Mouse (Mus musculus) brain, embryonic 18.5 days (tissue): ENCODE data around the gene Dync1h1.
"Not testable (repeated sequence)": the region's sequence is repeated elsewhere in the genome, so short reads cannot be mapped to it uniquely, and the experiment has no call there.

Experiments
- DNase-seq: peaks from one replicate; pipeline ENCODE4 v3.0.0-alpha.2; 2012; ENCODE audit warnings: low read depth, low spot score

The Dync1h1 gene

DNA sequence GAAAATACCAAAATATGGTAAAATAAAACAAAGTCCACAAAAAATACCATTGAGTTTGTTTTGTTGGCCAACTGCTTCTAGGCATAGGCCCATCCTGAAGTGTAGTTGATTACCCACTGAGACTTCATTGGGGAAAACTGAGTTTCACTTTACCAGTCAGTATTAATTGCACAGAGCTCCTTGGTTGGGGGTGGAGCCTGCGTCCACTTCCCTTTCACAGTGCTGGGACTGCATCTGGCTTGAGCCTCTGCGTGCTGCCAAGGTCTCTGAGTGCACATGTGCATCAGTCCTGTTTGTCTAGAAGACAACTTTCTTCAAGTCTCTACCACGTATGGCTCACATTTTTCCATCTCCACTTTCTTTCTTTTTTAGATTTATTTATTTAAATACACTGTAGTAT lies 4.9 kb downstream of the Dync1h1 start:
- no peak for DNase-seq

DNA sequence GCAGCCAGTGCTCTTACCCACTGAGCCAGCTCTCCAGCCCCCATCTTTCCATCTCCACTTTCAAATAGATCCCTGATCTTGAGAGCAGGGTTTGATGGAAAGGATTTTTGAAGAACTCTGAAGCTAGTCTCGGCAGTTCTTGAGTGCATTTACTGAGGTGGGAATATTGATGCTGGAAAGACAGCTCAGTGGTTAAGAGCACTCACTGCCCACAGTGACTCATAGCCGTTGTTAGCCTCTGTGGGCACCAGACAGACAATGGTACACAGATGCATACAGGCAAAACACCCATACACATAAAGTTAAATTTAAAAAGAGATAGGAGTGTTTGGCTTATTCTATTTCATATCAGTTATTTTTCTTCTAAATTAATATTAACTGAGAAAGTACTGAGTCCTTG lies 5.4 kb downstream of the Dync1h1 start:
- no peak for DNase-seq

DNA sequence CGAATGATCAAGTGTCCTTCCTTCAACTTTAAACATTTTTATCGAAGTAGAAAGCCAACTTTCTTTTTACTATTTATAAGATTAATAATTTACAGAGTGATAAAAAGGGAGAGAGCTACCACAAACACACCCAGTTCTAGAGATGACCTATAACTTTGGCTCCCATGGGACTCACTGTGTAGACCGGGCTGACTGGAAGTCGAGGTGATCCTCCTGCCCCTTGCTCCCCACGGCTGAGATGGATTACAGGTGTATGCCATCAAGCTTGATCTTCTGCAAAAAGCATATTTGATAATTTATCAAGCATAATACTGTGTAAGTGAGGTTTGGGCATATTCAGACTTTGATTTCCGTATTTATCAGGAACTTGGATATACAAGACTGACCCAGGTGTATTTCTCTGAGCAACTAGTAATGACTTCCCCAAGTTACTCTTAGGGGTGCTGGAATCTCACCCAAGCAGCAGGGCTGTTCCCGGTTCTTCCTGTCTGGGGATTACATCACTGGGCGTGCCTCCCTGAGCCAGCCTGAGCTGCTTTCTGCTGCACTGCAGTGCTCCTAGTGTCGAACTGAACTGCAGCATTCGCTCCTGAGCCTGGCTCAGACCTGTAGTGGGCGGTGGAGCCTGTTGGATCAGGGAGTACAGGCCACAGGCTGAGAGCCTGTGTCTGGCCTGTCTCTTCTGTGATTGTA lies 7.4 kb downstream of the Dync1h1 start:
- no peak for DNase-seq

DNA sequence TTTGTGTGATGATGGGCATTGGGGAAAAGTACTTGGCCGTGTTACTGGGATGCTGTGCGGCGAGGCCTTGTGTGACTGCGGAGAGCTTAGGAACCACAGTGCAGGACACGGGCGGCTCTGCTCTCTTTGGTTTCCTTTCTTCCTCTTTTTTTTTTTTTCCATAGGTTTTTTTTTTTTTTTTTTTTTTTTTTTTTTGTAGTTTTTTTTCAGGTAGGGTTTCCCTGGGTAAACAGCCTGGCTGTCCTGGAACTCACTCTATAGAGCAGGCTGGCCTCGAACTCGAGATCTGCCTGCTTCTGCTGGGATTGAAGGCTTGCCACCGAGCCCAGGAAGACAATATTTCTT lies 7.9 kb downstream of the Dync1h1 start:
- DNase-seq = no peak

DNA sequence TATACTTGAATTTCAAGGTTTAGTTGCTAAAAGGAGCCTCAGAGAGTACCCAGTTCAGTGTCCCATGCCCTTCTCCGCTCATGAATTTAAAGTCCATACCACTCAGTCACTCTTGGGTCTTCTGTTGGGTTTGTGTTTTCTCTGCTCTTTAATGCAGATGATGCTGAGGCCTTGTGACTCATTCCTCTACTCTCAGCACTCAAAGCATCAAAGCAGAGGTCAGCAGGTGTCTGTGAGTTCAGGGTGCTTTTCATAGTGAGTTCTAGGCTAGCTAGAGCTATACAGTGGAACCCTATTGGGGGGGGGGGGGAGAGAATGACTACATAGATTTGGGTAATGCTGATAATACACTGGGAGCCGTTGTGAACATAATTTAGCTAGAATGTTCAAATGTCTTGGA lies 9.5 kb downstream of the Dync1h1 start:
- no peak for DNase-seq

DNA sequence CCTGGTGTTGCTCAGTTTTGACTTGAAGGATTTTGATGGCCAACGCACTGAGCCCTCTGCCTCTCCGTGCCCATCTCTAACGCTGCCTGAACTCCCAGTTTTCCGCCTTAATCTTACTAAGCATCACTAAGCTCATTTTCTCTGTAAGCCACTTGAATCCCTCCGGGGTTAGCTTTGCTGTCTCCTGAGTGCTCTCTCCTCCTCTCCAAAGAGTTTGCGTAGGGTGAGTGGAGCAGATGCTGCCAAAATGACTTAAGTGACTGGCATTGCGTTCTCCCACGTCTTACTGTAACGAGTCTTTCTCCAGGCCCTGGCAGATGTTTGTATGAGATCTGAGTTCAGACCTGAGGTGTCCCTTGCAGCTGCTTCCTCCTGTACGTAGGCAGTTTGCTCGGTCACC lies 28.8 kb downstream of the Dync1h1 start:
- no peak for DNase-seq

DNA sequence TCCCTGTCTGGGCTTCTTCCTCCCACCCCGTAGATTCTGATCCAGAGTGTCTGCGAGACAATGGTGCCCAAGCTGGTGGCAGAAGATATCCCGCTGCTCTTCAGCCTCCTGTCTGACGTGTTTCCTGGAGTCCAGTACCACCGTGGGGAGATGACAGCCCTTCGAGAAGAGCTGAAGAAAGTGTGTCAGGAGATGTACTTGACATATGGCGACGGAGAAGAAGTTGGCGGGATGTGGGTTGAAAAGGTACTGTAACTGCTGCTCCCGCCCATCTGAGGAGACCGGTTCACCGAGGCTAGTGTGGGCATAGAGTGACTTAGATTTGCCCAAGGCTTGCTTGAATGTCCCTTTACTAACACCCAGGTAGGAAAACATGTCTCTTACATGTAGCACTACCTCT lies 35.0 kb downstream of the Dync1h1 start:
- DNase-seq = no peak

DNA sequence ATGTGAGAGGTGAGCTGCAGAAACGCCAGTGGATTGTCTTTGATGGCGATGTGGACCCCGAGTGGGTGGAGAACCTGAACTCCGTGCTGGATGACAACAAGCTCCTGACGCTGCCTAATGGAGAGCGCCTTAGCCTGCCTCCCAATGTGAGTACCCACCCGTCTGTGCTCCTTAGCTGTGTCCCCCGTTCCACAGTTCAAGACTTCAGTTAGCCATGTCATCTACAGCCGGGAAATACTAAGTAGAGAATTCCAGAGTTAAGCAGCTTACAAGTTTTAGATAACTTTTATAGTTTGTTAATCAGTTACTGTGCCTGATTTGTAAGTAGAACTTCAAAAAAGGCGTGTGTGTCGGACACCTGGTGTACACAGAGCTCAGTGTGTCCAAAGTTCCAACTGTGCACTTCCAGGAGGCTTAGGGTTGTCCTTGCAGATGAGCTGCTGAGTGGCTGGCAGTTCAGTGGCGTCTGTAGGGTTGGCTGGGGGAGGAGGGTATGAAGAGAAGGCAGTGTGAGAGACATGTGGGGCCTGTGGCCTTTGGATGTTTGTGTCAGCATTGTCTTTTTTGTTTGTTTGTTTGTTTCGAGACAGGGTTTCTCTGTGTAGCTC lies 36.4 kb downstream of the Dync1h1 start:
- no peak for DNase-seq

DNA sequence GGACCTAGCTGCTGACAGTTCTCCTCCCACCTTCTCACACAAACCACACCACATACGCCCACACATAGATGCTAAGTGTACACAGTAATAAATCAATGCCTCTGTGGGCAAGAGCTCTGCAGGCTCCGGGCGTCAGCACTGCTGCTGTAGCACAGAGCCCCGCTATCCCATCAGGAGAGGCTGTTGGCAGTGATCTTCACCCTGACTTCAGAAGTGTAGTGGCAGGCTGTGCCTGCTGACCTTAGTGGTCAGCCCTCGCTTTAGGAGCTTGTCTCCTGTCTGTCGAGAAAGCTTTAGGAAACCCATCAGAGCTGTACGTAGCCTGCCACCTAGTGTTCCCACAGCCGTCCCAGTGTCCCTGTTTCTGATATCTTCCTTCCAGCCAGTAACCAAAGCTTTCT lies 49.0 kb downstream of the Dync1h1 start:
- no peak for DNase-seq

DNA sequence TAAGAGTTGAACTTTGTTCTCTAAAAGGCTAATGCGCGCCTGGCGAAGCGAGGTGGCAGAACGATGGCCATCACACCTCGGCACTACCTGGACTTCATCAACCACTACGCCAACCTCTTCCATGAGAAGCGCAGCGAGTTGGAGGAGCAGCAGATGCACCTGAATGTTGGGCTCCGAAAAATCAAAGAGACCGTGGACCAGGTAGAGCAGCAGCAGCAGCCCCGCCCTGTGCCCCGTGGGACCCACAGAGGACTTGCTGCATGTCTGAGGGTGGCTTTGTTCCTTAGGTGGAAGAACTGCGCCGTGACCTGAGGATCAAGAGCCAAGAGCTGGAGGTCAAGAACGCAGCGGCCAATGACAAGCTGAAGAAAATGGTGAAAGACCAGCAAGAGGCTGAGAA lies 50.2 kb downstream of the Dync1h1 start:
- no peak for DNase-seq

DNA sequence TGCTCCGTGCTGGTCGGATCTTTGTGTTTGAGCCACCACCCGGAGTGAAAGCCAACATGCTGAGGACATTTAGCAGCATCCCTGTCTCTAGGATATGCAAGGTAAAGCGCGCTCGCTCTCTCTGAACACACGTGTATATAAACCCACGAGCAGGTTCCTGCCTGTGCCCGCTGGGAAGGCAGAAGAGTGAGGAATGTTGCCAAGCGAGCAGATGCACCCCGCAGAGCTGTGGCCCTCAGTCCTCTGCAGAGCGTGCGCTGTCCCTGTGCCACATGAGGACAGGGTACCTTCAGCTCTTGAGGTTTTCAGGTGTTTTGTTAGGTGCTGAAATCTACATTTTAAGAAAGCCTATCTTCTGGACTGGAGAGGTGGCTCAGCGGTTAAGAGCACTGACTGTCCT lies 60.5 kb downstream of the Dync1h1 start:
- no peak for DNase-seq

DNA sequence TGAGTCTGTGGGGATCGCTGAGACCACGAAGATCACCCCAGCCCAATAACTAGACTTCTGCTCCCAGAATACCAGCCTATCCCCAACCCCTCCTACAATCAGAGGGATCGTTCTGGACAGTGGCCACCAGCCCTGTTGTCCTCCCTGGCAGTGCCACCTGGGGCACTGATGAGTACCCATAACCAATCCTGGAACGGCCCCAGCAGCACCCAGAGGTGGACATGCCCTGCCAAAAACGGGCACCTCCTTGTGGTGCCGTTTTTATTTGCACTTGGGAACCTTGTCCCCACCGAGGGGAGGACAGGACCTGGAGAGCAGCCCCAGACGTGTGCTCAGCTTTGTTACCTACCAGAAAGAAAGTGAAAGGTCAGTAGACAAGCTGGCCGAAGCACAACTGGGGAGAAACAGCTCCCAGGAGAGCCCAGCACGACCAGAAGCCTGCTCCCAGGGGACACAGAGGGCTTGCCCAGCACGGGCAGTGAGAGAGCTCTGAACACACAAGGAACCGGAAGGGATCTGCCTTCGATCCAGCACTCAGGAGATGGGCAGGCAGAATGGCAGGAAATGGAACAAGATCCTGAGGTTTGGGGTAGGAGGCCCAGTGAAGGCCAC lies 66.3 kb downstream of the Dync1h1 start:
- DNase-seq = no peak

DNA sequence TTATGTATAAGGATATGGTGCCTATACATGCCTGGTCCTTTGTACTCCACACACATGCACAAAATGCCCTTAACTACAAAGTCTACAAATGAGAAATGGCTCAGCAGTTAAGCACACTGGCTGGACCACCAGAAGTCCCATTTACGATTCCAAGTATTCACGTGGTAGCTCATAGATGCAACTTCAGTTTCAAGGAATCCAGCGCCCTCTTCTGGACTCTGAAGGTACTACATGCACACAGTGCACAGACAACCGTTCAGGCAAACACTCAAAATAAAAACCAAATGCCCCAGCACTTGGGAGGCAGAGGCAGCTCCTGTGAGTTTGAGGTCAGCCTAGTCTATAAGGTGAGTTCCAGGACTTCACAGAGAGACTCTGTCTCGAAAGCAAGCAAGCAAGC lies 73.0 kb downstream of the Dync1h1 start:
- no peak for DNase-seq

DNA sequence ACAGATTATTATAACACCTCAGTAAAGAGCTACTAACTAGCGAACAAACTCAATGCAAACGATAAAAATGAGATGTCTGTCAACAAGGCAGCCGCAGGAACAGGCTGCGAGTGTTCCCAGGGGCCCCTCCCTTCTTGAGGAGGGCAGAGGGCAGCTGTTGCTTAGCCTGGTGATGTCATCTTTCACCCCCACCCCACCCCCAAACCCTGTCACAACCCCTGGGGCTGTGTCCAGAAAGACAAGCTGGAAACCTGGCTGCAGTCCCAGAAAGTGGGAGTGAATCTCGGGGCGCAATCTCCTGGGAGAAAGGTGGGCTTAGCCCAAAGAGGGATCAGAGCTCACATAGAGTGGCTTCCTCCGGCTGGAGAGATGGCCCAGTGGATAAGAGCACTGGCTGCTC lies 79.9 kb downstream of the Dync1h1 start:
- no peak for DNase-seq

DNA sequence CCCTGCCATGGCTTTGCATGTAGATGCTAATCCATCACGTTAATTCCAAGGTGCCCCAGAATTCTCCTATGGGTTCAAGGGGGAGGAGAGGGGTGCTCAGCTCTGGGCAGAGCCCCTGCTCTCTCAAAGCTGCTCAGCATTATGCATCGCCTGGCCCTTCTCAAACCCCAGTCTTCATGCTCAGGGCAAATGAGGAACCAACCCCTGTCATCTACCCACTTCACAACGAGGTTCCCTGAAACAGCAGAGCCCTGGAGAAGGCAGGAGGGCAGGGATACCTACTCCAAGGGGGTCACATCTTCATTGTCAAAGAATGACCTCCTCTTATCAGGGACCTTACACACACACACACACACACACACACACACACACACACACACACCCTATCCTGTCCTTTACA lies 80.6 kb downstream of the Dync1h1 start:
- no peak for DNase-seq

DNA sequence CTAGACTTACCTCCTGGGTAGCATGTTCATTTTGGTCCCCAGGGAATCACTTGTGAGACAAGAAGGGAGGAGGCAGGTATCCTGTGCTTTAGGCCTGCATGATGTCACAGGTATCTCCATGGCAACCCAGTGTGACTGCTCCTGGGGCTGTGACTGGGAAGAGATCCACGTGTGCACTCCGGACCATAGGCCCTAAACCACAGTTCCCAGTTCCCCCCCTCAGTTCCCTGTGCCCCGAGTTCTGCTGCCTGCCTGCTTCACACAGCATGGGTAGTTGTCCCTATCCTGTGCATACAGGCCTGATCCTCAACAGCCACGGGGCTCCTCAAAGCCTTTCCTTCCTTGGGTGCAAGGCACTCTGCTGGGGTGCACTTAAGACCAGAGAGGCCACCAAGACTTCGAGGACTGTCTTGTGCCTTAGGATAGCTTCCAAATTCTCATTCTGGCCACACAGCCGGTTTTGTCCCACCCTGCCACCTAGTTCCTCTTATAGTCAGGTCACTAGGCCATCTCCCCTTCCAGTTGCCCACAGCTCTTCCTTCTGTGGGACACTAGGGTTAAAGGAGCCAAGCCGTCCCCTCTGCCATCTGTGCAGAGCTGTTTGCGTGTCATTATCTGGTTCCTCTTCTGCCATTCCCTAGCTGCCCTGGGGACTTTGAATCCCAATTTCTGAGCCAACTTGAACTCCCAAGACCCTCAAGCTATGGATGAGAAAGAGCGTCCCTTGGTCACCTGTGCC lies 81.5 kb downstream of the Dync1h1 start, which contains the start of gene 1700001K19Rik:
Gene 1700001K19Rik (minus strand): TSS at position 59 of the 739 bp plus-strand sequence.
- no peak for DNase-seq

DNA sequence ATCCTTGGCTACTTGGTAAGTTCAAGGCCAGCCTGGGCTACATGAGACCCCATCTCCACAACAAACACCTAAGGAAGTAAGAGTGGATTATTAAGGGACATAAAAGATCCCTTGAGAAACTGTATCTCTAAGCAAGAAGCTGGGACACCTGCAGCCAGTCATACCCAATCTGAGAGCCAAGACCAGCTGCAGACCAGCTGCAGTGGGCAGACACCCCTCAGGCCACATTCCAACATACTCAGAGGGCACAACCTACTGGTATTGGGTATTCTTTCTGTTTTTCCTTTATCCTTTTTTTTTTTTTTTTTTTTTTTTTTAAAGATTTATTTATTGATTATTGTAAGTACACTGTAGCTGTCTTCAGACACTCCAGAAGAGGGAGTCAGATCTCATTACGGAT lies 82.3 kb downstream of the Dync1h1 start:
- no peak for DNase-seq

DNA sequence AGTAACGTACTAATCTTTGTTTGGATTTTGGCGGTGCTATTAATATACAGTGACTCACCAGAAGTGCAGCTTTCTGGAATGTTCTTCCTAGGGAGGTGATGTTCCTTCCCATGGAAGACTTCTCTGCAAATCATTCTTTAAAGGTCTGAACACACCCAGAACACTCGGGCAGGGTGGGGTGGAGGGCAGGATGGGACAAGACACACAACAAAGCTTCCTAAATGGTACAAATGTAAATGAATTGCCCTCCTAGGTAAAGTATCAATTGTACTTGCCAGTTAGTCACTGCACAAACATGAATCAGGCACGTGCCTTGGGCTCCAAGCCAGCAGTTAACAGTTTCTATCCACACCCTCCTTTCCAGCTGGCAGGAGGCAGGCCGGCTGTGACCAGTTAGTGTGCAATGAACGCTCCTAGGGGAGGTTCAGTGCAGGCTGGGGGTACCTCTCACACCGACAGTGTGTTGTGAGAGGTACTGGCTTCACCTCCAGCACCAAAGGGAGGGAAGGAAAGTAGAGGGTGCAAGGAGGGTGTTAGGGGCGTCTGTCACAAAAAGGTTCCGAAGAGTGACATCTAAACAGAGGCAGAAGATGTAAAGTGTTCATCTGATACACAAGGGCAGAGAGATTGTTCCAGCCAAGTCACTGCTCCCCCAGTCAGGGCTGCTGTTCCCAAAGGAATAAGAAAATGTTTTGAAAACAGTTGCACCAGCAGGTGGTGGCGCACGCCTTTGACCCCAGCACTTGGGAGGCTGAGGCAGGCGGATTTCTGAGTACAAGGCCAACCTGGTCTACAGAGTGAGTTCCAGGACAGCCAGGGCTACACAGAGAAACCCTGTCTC lies 86.9 kb downstream of the Dync1h1 start:
- no peak for DNase-seq

DNA sequence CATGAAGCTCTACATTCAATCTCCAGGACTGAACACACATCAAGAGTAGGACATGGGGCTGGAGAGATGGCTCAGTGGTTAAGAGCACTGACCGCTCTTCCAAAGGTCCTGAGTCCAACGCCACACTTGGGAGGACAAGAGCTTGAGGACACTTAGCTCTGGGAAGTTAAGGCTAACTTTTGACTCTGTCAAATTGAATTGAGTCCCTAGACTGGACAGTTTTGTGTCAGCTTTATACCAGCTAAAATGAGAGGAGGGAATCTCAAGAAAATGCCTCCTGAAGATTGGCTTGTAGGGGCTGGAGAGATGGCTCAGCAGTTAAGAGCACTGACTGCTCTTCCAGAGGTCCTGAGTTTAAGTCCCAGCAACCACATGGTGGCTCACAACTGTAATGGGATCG lies 87.7 kb downstream of the Dync1h1 start:
- not testable (repeated sequence) for DNase-seq

DNA sequence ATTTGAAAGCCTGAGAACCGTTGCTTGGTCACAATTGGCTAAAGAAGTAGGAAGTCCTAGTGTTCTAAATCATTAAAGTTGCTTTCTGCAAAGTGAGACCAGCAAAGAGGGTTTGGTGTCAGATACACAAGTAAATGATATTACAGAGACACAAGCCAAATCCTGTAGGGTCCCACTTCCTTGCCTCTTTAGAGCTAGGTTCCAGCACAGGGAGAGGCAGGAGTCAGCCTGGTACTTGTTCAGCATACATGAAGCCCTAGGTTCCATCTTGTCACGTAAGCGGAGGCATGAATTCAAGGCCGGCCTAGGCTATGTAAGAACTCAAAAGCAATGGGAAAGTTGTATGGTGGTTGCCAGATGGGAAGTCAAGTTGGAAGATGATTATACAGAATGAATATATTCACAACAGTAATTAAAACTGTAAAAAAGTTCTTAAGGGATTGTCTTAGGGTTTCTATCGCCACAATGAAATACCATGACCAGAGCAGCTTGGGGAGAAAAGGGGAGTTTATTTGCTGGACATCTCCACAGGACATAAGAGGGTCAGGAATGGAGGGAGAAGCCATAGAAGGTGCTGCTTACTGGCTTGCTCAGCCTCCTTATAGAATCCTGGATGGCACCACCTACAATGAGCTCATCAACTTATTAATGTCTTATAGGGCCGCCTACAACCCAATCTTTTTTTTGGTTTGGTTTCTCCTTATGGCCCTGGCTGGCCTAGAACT lies 88.8 kb downstream of the Dync1h1 start:
- DNase-seq = no peak

DNA sequence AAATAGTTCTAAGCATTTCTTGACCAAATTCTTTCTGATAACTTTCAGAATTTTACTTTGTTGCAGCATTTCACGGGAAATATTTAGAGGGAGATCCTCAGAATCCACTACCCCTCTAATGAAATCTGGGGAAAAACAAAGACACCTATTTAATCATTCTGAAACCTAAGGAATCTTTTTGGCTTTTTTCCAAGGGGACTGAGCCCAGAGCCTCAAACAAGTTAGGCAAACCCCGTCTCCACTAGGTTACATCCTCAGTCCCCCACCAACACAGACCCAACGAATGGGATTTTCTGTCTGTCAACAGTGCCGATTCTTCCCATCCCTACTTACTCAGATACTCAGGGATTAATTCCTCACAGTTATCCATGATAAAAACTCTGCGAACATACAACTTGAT lies 92.1 kb downstream of the Dync1h1 start:
- DNase-seq = not testable (repeated sequence)
